Mouse (Mus musculus): ENCODE data around the gene Ccdc171.
A peak's percentile ranks its signal among the peaks of the same experiment; 100 is the strongest.
"Not testable (repeated sequence)": the region's sequence is repeated elsewhere in the genome, so short reads cannot be mapped to it uniquely, and the experiment has no call there.

Gene Ccdc171

DNA sequence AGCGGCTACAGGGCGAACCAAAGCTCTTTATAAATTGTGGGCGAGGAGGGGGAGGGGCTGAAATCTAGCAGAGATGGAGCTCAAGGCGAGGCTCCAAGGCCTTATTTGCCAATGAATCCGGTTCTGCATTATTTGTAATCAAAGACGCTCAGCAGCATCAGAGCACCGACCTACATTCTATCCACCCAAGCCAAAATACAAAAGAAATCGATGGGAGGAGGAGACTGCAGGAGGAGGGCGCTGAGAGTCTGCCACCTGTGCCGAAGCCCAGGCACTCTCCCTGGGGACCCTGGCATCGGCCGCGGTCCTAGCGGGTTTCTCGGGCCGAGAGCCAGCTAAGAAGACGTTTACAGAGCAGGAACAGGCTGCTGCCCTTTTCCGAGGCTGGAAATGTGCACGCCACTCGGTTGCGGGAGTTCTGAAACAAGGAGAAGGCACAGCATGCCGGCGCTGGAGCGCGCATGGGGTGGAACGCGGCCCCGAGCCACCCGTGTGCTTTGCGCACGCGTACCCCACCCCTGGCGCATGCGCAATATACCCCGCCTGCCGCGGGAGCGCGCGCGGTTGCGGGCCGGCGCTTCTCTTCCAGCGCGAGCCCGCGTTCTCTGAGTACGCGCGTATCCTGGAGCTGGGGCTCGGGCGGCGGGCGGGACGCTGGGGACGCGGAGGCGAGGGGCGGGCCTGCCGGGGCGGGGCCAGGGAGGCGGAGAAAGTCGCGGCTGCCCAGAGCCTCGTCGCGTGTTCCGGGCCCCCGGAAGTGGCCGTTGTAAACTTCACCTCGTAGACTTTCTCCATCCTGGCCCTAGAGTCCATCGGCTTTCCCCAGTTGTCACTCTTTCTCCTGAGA, at the start of gene Ccdc171:
Ccdc171 (plus strand) TSS at position 703 of the 847 bp plus-strand sequence.
- DNase-seq (ENCODE audit: low spot score), result peak; percentile 93

DNA sequence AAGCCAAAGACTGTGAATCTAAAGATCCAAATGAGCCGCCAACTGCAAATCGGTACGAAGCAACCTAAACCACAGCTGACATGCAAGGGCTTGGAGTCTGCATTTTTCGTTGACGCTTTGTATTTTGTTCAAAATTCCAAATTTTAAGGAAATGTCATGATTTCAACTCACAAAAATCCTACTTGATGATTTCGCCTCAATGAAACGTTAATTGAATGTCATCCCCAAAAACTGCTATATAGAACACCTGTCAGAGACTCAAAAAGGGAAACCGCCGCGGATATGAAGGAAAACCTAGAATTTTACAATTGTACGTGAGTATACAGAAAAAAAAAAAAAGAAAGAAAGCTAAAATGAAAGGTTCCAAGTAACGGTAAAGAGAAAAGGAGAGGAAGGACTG, 40.1 kb upstream of the Ccdc171 start:
- DNase-seq (ENCODE audit: low spot score), result no peak

DNA sequence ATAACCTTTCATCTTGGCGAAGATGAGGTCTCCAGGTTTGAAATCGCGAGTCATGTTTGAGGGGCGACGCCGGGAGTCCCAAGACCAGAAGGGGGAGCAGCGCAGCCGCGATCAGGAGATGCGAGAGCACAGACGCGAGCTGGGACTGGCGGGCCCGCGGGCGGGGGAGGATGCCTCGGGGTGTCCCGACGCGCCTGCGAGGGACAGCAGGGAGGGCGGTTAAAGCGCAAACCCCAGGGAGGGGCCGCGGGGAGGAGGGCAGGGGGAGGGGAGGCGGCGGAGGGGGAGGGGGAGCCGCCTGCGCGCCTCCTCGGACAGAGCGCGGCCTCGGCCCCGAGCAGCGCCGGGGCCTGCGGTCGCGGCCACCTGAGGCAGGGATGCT, 39.6 kb upstream of the Ccdc171 start:
- peak; percentile 81 for DNase-seq (ENCODE audit: low spot score)

- peak; percentile 57 for DNase-seq (ENCODE audit: low spot score)
These were observed 39.0 kb upstream of the Ccdc171 start, which contains the start of gene Psip1 for GRCm38 (mm10) chr4:83486117-83486901. Psip1 (minus strand) TSS chr4:83486459.

- no peak for DNase-seq (ENCODE audit: low spot score)
These were observed 36.2 kb upstream of the Ccdc171 start for GRCm38 (mm10) chr4:83489121-83489520.

DNA sequence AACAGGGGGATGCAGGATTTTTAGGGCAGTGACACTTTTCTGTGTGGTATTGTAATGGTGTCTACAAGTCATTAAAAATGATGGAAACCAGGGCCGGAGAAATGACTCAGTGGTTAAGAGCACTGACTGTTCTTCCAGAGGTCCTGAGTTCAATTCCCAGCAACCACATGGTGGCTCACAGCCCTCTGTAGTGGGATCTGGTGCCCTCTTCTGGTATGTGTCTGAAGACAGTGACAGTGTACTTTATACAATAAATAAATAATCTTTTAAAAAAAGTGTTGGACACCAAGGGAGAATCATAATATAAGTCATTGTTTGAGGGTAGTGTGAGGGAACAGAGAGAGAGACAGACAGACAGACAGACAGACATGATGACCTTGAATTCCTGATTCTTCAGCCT, 32.2 kb upstream of the Ccdc171 start:
- no peak for DNase-seq (ENCODE audit: low spot score)

- not testable (repeated sequence) for DNase-seq (ENCODE audit: low spot score)
These were observed 28.3 kb upstream of the Ccdc171 start for GRCm38 (mm10) chr4:83497013-83497412.

GRCm38 (mm10) chr4:83500154-83501036, 24.9 kb upstream of the Ccdc171 start:
- no peak for DNase-seq (ENCODE audit: low spot score)

GRCm38 (mm10) chr4:83501037-83501430, 24.3 kb upstream of the Ccdc171 start:
- no peak for DNase-seq (ENCODE audit: low spot score)

- DNase-seq (ENCODE audit: low spot score), result no peak
These were observed 15.7 kb upstream of the Ccdc171 start for GRCm38 (mm10) chr4:83509600-83509999.

DNA sequence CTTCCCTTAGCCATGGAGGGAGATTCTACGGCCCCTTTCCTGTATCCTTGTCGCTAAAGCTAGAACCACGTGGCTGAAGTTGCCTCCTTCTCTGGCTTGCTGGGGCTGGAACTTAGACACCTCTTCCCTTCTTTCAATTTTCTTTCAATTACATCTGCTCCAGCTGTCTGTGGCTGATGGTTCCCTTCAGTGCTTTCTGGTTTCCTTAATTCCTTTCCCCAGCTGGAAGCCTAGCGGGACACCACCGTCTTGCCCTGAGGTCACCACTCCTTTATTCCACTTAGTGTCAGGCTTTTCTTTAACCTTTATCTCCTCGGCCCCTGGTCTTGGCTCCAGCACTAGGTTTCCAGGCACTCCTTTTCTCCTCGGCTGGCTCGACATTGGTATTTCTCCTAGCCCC, 14.3 kb upstream of the Ccdc171 start:
- no peak for DNase-seq (ENCODE audit: low spot score)

- DNase-seq (ENCODE audit: low spot score), result no peak
These were observed 13.1 kb upstream of the Ccdc171 start for GRCm38 (mm10) chr4:83512217-83512616.

GRCm38 (mm10) chr4:83512644-83513043, 12.7 kb upstream of the Ccdc171 start:
- no peak for DNase-seq (ENCODE audit: low spot score)

GRCm38 (mm10) chr4:83514183-83514582, 11.2 kb upstream of the Ccdc171 start:
- DNase-seq (ENCODE audit: low spot score), result no peak

DNA sequence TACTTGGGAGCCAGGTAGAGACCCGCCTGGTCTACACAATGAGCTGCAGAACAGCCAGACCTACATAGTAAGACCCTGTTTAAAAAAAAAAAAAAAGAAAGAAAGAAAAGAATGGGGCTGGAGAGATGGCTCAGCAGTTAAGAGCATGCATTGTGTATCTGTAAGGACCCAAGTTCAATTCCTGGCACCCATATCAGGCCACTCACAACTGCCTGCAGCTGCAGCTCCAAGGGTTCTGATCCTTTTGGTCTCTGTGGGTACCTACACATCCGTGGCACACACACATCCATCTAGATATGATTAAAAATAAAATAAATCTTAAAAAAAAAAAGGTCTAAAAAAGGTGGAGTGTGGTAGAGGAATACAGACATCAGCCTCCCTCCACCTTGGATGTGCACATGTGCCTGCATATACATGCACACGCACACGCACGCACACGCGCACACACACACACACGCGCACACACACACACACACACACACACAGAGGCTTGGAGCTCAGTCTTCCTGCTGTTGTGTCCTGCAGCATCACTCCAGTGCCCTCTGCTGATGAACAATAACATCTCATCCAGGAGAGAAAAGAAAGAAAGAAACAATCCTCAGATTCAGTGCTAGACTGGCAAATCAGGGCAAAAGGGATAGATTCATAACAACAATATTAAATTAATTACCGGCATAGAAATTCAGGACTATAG, 10.2 kb upstream of the Ccdc171 start:
- no peak for DNase-seq (ENCODE audit: low spot score)

DNA sequence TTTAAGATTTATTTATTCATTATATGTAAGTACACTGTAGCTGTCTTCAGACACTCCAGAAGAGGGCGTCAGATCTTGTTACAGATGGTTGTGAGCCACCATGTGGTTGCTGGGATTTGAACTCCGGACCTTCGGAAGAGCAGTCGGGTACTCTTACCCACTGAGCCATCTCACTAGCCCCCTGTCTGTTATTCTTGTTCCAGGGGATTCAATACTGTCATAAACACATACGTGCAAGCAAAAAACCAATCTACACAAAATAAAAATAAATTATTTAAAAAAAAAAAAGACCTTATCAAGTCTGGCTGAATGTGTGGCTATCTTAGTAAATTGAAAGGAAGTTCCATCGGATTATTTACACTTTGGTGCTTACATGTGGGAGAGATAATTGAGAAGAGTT, 9.2 kb upstream of the Ccdc171 start:
- DNase-seq (ENCODE audit: low spot score), result not testable (repeated sequence)

- no peak for DNase-seq (ENCODE audit: low spot score)
These were observed 6.2 kb upstream of the Ccdc171 start for GRCm38 (mm10) chr4:83519148-83519547.

DNA sequence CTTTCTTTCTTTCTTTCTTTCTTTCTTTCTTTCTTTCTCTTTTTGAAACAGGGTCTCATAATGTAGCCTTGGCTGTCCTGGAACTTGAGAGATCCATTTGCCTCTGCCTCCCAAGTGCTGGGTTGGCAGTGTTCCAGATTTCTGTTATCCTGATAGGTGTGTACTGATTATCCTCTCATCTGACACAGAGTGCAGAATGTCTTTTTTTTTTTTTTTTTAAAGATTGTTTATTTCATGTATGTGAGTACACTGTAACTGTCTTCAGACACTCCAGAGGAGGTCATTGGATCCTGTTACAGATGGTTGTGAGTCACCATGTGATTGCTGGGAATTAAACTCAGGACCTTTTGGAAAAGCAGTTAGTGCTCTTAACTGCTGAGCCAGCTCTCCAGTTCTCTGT, 5.5 kb upstream of the Ccdc171 start:
- no peak for DNase-seq (ENCODE audit: low spot score)

- DNase-seq (ENCODE audit: low spot score), result no peak
These were observed 5.0 kb upstream of the Ccdc171 start for GRCm38 (mm10) chr4:83520308-83520707.

GRCm38 (mm10) chr4:83522066-83522465, 3.3 kb upstream of the Ccdc171 start:
- DNase-seq (ENCODE audit: low spot score), result no peak

- DNase-seq (ENCODE audit: low spot score), result no peak
These were observed 896 bp upstream of the Ccdc171 start for GRCm38 (mm10) chr4:83524456-83524842.

GRCm38 (mm10) chr4:83525690-83526055, 328 bp downstream of the Ccdc171 start:
- DNase-seq (ENCODE audit: low spot score), result peak; percentile 43
